Mouse (Mus musculus) cerebellum, postnatal 10 days (tissue): ENCODE data around the gene Kidins220.

ENCODE experiments used
- DNase-seq, 2 experiments: peaks; one replicate each; pipeline ENCODE4 v3.0.0; 2021; ENCODE audit warnings: mixed read lengths in 2 of 2

Kidins220 gene

DNA sequence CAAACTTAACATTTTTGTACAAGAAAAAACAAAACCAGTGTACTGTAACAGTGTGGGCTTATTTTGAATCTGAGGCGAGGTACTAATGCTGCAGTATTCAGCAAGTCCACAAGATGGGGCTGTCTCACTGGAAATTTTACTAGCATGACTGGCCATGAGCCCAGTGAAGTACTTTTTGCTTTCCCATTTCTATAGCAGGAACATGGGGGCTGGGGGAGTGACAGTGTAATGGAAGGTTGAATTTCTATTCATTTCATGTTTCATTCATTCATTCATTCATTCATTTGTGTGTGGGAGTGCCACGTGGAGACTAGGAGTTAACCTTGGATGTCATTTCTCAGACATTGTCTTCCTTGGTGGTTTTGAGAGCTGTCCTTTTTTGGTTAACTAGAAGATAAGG, 52.7 kb downstream of the Kidins220 start:
- peak; percentile 80 to 82 for DNase-seq

GRCm38 (mm10) chr12:25033662-25034337, 59.1 kb downstream of the Kidins220 start:
- DNase-seq, result peak; percentile 48 to 63

DNA sequence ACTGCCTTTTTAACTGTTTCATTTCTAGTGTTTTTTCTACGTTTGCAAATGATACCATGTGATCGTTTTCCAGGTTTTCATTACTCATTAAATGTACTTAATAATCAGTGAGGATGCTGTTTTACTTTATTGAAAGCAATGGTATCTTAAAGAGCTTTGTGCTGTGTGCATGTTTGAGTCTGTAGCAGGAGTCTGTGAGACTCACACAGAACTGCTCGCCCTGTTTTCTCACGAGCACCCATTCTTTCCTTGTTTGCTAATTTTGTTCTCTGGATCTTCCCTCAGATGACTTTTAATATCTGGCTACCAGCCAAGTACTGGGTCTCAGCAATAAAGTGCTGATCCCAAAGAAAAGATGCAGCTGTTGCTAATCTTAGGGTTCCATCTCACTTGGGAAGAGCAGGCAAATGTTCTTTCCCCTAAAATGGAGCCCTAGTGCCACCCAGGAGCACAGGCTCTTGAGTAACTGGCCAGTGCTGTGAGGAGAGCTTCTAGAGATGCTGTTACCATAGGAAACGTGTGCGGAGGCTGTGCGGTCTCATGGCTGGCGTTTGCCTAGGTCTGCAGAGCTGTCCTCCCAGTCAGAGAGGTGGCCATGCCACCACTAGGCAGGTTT, 59.7 kb downstream of the Kidins220 start:
- DNase-seq, result peak; percentile 16 to 50

GRCm38 (mm10) chr12:25036024-25036423, 61.3 kb downstream of the Kidins220 start:
- no peak for DNase-seq

DNA sequence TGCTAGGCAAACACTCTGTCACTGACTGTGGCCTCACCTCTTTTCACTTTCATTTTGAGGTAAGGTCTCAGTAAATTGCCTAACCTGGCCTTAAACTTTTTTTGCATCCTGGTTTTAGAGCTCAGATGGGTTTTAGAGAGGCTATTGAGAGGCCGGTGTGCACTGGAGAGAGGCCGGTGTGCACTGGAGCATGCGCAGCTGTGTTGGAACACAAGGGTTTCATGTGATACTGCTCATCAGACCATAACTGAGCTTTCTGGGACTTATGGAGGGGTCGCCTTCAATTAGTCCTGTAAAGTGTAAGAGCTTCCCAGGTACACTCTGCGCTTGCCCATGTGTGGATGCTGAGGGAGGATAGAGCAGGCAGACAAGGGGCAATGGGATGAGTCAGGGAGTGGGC, 62.5 kb downstream of the Kidins220 start:
- no peak for DNase-seq

DNA sequence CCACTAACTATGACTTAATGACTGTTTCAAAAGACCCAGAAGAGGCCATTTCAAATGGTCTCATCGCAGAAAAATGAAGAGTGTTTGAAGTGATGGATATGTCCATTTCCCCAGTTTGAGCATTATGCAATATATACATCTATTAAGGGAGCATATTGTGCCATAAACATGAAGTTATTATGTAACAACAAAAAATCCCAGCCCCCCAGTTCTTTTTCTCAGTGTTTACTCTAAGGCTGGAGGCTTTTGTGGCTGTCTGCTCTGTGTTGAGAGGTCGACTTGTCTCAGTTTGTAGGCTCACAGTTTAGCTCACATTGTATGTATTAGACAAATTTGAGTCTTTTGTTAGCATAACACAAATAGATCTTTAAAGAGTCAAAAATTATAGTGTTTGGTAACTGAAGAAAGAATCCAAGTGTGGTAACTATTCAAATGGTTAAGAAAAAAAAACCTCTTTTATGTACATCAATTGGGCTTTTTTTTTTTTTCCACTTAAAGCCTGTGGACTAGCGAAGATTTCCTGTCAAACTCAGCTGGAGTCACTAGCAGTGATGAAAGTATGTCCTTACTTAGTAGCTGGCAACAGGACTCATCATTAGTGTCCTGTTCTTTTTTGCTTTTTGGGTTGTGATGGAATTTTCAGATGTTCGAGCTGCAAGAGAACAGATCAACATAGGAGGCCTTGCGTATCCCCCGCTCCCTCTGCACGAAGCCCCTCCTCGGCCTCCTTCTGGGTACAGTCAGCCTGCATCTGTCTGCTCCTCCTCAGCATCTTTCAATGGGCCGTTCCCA, 63.2 kb downstream of the Kidins220 start:
- DNase-seq, result no peak

GRCm38 (mm10) chr12:25044056-25044455, 69.3 kb downstream of the Kidins220 start:
- no peak for DNase-seq

DNA sequence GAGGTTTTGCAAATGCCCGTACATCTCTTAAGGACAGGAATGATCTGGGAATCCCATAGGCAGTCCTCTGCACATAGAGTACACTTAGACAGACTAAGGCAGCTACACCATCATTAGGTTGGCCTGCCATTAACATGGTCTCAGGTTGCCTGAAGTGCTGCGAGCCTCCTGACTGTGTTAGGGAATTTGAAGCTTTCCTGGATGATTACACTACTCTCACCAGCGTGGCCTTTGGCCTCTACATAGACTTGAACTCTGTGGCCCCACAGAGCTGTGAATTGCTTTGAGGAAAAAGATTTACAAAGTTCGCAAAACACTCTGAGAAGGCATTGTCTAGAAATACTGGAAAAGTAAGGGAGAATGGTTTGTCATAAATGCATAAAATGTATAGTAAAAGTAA, 69.9 kb downstream of the Kidins220 start:
- DNase-seq, result no peak

GRCm38 (mm10) chr12:25049253-25049652, 74.5 kb downstream of the Kidins220 start:
- no peak for DNase-seq

DNA sequence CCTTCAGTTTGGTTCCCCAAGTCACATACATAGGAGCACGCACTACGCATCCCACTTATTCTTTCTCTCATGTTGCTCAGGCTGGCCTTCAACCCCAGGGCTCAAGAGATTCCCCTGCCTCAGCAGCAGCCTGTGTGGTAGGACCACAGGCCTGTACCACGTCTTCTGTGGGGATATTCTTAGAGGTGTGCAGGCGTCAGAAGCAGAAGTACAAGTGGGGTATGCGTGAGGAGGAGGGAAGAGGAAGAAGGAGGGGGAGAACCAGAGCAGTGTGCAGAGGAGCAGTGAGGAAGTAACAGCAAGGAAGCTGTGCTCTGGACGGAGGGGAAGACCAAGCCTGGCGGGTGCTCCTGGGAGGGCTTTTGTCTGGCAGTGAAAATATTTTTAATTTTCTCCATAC, 79.8 kb downstream of the Kidins220 start:
- DNase-seq, result no peak

GRCm38 (mm10) chr12:25054963-25055362, 80.2 kb downstream of the Kidins220 start:
- DNase-seq, result no peak

GRCm38 (mm10) chr12:25059487-25060200, 84.9 kb downstream of the Kidins220 start:
- no peak for DNase-seq

DNA sequence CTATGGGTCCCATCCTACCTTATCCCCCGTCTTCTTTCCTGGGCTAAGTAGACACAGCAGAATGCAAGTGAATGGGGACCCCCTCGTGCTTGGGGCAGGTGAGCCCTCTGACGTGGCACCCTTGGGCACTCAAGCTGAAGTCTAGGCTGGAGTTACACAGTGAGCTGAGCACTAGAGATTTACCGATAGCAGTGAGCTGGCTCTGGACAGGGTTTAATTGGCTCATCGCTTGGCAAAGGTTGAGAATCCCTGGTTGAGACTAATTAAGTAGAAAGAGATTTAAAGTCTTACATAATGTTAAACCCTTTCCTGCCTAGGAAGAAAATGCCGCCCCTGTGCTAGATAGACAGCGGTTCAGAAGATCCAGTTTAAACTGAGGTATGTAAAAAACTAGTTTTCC, 86.2 kb downstream of the Kidins220 start:
- peak; percentile 15 to 16 for DNase-seq

DNA sequence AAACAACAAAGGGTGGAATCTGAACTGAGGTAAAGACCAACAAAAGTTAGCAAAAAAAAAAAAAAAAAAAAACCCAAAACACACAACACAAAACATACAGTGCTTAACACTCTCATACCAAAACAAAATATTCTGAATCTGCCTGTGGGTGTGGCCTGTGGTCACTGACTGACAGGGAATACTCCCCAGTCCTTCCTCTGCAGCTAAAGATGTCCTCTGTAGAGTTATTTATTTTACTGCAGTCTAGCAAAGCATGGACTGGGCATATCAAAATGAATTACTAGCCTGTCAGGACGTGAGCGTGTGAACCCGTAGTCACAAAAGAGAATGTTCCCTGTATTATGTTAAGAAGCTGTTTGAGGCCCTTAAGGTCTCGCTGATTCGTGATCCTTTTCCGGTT, 87.5 kb downstream of the Kidins220 start:
- no peak for DNase-seq

DNA sequence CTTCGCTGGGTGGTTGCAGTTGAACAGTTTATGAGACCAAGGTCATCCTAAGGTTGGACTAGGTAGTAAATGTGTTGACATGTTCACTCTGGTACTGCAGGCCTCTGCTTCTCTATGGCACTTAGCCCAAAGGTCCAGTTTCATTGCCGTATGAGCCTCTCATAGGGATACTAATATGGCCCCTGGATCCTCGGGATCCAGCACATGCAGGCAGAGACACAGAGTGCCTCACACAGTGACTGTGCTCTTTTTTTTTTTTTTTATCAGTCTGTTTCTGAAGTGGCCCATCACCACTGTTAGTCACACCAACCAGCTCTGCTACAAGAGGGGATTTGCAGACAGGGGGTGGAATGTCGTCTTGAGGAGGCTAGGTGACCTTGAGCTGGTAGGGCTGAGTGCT, 98.6 kb downstream of the Kidins220 start:
- DNase-seq, result no peak

GRCm38 (mm10) chr12:25074344-25074743, 99.6 kb downstream of the Kidins220 start:
- no peak for DNase-seq

- DNase-seq, result peak; percentile 24 to 45
These were observed 108.8 kb downstream of the Kidins220 start for GRCm38 (mm10) chr12:25083260-25084178.

GRCm38 (mm10) chr12:25086966-25087365, 112.2 kb downstream of the Kidins220 start:
- peak; percentile 31 to 53 for DNase-seq

DNA sequence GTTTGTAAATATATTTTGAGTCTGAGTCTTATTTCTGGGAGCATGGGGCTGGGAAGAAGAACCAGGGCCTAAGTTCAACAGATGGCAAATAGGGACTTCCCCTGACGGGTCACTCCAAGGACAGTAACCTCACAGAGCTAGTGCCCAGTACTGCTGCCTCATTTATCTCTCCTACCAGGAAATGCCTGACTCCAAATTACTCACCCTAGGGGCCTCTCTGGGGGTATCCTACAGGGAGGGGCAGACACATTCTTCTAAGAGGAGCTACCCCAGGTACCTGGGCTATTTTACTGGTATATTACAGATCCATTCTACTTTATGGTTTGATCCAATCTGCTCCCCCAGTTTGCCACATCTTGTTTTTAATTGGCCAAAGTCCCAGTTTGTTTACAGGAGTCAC, 114.7 kb downstream of the Kidins220 start:
- no peak for DNase-seq

DNA sequence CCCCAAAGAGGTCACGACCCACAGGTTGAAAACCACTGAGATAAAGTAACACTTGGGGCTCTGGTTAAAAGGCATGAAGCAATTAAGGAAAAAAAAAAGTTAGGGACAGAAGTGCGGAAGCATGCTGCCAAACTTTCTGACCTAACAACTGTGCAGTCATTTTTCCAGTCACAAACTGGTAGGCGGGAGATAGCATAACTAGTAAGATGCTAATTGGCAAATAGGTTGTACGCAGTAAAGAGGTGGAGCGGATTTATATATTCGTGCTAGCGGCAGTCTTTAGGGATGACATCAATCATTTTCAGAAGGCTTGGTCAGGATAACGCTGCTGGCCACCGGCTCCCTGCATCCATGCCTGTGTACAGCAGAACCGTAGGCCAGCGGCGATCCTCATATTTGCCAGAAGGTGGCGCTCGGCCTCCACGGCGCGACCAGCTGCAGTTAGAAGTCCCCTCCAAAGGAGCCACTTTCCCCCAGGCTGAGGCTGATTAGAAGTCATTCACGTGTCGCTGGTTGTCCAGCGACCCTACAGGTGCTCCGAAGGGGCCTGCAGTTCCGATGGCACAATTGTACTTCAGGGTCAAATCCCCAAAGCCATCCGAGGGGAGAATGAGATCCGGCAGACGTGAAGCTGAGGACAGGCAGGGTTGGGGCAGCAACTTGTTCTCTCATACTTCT, 117.4 kb downstream of the Kidins220 start:
- DNase-seq, result peak; percentile 94 to 95

- peak; percentile 74 for DNase-seq
These were observed 118.1 kb downstream of the Kidins220 start for GRCm38 (mm10) chr12:25092751-25093211.
